Mouse (Mus musculus): ENCODE results near the gene Mpi. TPM values are rescaled to one million over a fixed set of nuclear protein-coding genes. Genes with fewer than 3 reads are reported as not detected.

Gene Mpi
- 49.8 and 96.3 TPM in 2 replicates for polyA plus RNA-seq (2012; rRNA removed; ENCODE audit: low replicate concordance)

DNA sequence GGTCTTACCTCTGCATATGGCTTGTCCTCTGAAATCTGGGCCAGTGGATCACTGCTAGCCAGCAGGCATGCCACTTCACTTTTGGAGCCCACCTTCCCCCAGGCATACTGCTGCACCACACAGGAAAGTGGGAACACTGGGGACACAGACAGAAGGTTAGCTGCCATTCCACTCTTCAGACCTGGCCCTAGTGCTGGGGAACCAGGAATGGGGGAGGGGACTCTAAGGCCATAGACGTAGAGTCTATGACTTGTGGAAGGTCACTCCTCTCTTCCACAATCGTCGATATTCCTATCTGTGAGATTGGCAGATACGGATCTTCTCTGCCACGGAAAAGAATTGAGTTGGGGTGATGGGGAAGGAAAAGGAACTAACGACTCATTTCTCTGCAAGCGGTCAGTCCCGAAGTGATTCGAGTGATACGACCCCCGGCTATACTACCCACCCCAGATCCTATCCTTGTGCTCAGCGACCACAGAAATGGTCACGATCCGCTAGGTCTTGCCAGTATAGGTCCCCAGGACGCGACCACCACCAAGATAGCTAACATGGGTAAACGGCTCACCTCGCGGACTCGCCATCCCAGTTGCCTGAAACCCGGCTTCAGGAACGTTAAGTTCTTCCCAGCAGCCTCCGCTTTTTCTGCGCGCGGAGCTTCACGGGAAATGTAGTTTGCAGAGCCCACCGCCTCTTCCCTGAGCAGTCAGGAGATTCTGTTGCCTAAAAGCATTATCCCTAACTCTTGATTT lies at the start of gene Mpi:
Gene Mpi, minus strand, starts transcription at position 625 of the 749 bp plus-strand sequence.

DNA sequence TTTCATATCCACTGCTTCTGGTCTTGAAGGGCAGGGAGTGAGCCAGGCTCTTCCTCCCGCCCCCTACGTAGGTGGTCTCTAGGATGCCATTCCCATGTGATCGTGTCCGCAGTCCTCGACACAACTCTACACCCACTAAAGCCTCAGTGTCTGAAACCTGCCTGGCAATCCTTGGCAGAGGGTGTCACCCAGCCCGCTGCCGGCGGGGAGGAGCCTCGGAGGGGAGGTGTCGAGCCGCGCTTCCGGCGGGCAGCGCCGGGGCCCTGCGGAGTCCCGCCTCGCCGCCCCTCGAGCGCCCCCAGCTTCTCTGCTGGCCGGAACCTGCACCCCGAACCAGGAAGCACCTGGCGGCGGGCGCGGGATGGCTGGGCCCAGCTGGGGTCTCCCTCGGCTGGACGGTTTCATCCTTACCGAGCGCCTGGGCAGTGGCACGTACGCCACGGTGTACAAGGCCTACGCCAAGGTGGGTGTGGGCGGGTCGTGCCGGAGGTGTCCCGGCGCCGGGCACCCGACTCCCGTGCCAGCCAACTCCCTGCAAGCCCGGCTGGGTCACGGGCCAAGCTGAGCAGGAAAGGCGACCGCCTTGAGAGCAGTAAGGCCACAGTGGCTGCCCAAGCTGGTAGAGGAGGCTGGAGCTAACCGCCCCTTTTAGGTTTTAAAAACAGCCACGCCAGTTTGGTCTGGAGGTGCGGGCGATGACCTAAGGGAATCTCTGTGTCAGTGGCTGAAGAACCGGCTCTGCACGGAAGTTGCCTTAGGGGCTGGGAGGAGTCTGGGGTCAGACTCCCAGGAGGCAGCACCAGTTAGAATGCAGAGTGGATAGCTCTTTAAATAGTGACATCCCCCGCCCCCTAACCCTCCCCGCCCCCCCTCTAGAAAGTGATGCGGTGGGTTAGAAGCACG lies 36.9 kb upstream of the Mpi start, which contains the start of gene Ulk3:
Gene Ulk3, plus strand, starts transcription at position 229 of the 903 bp plus-strand sequence.

DNA sequence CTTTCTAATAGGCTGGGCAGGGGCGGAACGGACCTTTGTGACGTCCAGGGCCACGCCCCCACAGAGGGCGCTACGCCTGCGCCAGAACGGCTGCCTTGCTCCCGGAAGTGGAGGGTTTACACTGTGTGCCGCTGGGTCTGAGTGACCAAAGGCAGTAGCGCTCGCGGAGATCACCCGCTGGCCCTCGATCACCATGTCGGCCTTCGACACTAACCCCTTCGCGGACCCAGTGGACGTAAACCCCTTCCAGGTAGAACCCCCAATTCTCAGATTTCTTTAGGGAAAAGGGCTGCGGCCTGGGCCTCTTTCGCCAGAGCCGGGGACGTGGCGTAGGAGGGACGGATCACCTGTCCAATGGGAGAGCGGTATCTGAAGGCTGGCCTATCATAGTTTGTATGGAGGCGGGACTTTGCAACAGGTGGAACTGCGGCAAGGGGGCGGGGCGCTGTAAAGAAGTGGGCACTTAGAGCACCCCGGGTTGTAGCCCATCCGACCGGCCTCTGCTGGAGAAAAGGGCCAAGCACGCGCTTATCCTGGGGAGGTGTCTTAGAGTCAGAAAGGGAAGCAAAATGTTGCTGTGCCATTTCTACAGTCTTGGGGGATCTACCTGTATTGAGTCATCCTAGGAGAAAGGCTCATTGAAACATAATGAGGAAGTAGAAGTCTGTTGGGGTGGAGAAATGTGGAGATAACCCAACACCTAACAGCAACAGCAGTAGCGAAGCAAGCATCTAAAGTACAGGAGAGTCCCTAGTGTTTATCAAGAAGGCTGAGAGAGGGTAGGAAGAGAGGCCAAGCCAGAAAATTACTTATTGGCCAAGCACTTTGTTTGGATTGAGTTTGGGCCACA lies 8.5 kb upstream of the Mpi start, which contains the start of gene Scamp2:
Gene Scamp2, plus strand, starts transcription at position 83 of the 850 bp plus-strand sequence.

DNA sequence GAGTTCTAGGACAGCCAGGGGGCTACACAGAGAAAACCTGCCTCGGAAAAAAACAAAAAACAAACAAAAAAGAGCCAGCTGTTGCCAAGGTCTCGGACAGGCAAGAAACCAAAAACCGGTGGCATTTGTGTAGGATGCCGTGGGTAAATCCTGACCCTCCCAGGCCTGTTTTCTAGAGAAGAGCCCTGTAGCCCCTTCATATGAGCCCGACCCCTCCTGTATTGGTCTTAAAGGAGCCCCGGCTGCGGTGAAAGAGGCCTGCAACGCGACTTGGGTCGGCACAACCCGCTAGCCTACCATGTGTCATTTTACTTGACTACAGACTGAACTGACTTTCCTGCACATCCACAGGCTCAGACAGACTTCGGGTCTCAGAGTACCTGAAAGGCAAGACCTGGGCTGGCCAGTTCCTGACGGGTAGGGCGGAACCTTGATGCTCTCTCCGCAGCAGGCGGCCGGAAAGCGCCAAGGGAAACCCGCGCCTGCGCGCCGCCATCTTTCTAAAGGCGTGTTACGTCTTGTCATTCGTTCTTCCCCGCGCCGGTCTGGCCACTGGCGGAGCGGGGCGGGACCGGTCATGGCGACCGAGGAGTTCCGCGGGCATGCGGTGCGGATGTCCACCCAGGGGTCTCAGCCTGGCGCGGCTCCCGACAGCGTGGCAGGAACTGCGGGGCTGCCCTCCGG lies 15.4 kb downstream of the Mpi start, which contains the start of gene Fam219b:
Gene Fam219b, plus strand, starts transcription at position 485 of the 684 bp plus-strand sequence.

DNA sequence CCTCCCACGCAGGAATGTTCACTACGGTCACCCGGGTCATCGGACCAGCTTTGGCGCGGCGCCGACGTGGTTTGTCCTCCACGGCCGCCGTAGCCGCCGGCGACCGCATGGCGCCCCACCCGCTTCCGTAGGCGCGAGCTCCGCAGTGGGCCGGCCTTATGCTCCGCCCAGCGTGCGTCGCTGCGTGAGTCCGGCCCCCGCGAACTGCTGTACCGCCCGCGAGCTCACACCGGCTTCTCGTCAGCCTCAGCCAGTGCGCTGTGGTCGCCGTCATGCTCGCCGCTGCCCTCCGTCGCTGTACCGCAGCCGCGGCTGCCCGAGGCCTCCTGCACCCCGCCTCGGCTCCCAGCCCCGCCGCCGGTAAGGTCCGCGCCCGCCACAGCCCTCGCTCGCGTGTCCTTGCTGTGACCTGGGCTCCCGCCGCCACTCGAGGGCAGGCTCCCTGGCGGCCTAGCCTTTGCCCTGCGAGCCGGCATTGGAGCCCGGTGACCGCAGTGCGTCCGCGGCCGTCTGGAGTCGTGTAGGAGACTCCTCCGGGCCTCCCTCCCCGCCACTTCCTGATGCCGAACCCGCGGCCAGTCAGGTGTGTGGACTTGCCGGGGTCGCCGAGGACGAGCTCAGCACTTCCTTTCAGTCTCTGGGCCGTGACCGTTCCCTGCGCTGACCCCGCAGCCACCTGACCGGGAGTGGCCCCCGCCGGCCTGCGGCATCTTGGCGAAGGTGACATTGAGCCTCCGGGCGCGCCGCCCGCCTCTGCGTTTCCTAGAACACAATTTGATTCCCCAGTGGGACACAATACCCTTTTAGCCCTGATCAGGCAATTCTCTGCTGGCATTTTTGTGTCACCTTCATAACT lies 31.3 kb downstream of the Mpi start, which contains the start of gene Cox5a:
Gene Cox5a, plus strand, starts transcription at position 219 of the 856 bp plus-strand sequence.

DNA sequence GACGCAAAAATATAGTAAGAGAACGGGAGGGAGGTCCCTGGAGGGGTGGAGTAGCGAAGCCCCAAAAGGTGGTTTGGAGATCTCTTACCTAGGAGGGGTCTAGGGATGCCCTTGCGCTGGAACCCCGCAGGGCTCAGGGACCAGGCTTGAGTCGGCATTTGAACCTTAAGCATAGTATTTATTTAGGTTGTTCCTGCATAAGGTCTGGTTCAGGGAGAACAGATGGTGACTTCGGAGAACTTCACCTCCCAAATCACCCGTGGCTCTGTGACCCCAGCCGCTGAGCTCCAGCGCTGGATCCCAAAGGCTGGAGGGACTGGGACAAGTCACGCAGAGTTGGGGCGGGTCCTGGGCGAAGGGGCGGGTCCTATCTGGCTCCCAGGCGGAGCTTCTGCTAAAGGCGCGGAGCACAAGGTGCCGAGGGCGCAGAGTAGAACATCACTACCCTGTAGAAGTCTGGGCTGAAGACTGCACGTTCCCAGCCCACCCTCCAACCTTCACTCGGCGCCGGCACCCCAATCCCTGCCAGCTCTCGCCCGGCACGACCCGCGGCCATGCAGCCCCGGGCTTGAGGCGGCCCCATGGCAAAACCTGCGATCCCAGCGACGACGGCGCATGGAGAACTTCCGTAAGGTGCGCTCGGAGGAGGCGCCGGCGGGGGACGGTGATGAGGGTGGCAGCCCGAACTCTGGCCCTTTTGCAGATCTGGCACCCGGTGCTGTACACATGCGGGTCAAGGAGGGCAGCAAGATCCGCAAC lies 48.8 kb downstream of the Mpi start, which contains the start of gene Rpp25:
Gene Rpp25, plus strand, starts transcription at position 405 of the 759 bp plus-strand sequence.

Other genes with a start within 250 kb of the Mpi start
- 17.8 and 25.2 TPM in 2 replicates for gene Ppcdc, start 112.6 kb downstream of the Mpi start, polyA plus RNA-seq (2012; rRNA removed; ENCODE audit: low replicate concordance)
- gene Scamp5, start 84.7 kb downstream of the Mpi start, polyA plus RNA-seq (2012; rRNA removed; ENCODE audit: low replicate concordance) = 134 and 141 TPM in 2 replicates
- gene Rpp25, start 48.7 kb downstream of the Mpi start, polyA plus RNA-seq (2012; rRNA removed; ENCODE audit: low replicate concordance) = 3.0 and 7.2 TPM in 2 replicates
- 1,517 and 2,988 TPM in 2 replicates for gene Cox5a, start 31.5 kb downstream of the Mpi start, polyA plus RNA-seq (2012; rRNA removed; ENCODE audit: low replicate concordance)
- 5.5 and 9.4 TPM in 2 replicates for gene Fam219b, start 15.2 kb downstream of the Mpi start, polyA plus RNA-seq (2012; rRNA removed; ENCODE audit: low replicate concordance)
- gene Scamp2, start 8.2 kb upstream of the Mpi start, polyA plus RNA-seq (2012; rRNA removed; ENCODE audit: low replicate concordance) = 141 and 204 TPM in 2 replicates
- 14.0 and 14.6 TPM in 2 replicates for gene Ulk3, start 36.7 kb upstream of the Mpi start, polyA plus RNA-seq (2012; rRNA removed; ENCODE audit: low replicate concordance)
- gene Cplx3, start 53.5 kb upstream of the Mpi start, polyA plus RNA-seq (2012; rRNA removed; ENCODE audit: low replicate concordance) = not detected in 2 replicates
- not detected in 2 replicates for gene Lman1l, start 68.0 kb upstream of the Mpi start, polyA plus RNA-seq (2012; rRNA removed; ENCODE audit: low replicate concordance)
- 59.9 and 96.3 TPM in 2 replicates for gene Csk, start 100.9 kb upstream of the Mpi start, polyA plus RNA-seq (2012; rRNA removed; ENCODE audit: low replicate concordance)
- 0.60 TPM in 1 of 2 replicates, not detected in the other for gene Cyp1a2, start 130.9 kb upstream of the Mpi start, polyA plus RNA-seq (2012; rRNA removed; ENCODE audit: low replicate concordance)
- gene Cyp1a1, start 135.2 kb upstream of the Mpi start, polyA plus RNA-seq (2012; rRNA removed; ENCODE audit: low replicate concordance) = 4.5 and 47.1 TPM in 2 replicates
- gene Edc3, start 155.8 kb upstream of the Mpi start, polyA plus RNA-seq (2012; rRNA removed; ENCODE audit: low replicate concordance) = 6.1 and 6.2 TPM in 2 replicates
- 41.9 and 49.1 TPM in 2 replicates for gene Clk3, start 213.1 kb upstream of the Mpi start, polyA plus RNA-seq (2012; rRNA removed; ENCODE audit: low replicate concordance)